Mouse (Mus musculus): Measurements from ENCODE around the gene Fryl. TPM values are rescaled to one million over a fixed set of nuclear protein-coding genes. Genes with fewer than 3 reads are reported as not detected.

Gene Fryl
- polyA plus RNA-seq, 1 experiment from 2014 or later = 35.6 TPM

GRCm38 (mm10) chr5:73157502-73157901, 98.9 kb downstream of the Fryl start:
- no peaks in the 10 kb centered on the region for H3K36me3 ChIP-seq (ENCODE audit: inconsistent target)
- H3K4me3 ChIP-seq (ENCODE audit: inconsistent target) = no peak overlapping the region
- H3K27ac ChIP-seq = no peak overlapping the region
- WGBS (ENCODE audit: missing documents) = 80% methylated on average over 6 of the region's 6 CpGs
- H3K79me2 ChIP-seq (ENCODE audit: inconsistent target) = peaks cover 32% of the 10 kb centered on the region; the same call in 1 of the 2 replicates

GRCm38 (mm10) chr5:73157009-73157408, 99.4 kb downstream of the Fryl start:
- H3K79me2 ChIP-seq (ENCODE audit: inconsistent target) = peaks cover 33% of the 10 kb centered on the region; the same call in 1 of the 2 replicates
- H3K36me3 ChIP-seq (ENCODE audit: inconsistent target) = no peaks in the 10 kb centered on the region
- no peak overlapping the region for H3K4me3 ChIP-seq (ENCODE audit: inconsistent target)
- H3K27ac ChIP-seq = no peak overlapping the region
- 98% methylated on average over 5 of the region's 5 CpGs for WGBS (ENCODE audit: missing documents)

- Histone ChIP-seq H3K36me3 (ENCODE audit: inconsistent target) (no peaks in the 10 kb centered on the region), H3K27ac (no peak overlapping the region), H3K4me3 (ENCODE audit: inconsistent target) (no peak overlapping the region), H3K79me2 (ENCODE audit: inconsistent target) (peaks cover 37% of the 10 kb centered on the region; the same call in 1 of the 2 replicates)
- WGBS (ENCODE audit: missing documents) = 95% methylated on average over 15 of the region's 15 CpGs
Measured at GRCm38 (mm10) chr5:73156226-73156926, 100.0 kb downstream of the Fryl start.

GRCm38 (mm10) chr5:73153802-73154465, 102.5 kb downstream of the Fryl start:
- WGBS (ENCODE audit: missing documents) = 95% methylated on average over 13 of the region's 14 CpGs

GRCm38 (mm10) chr5:73152206-73152605, 104.2 kb downstream of the Fryl start:
- H3K27ac ChIP-seq = no peak overlapping the region
- H3K79me2 ChIP-seq (ENCODE audit: inconsistent target) = peaks cover 27% of the 10 kb centered on the region; the same call in 1 of the 2 replicates
- peaks cover 4% of the 10 kb centered on the region; the same call in 1 of the 2 replicates for H3K36me3 ChIP-seq (ENCODE audit: inconsistent target)

More at GRCm38 (mm10) chr5:73153802-73154465, 102.5 kb downstream of the Fryl start:
- no peaks in the 10 kb centered on the region for H3K36me3 ChIP-seq (ENCODE audit: inconsistent target)
- H3K4me3 ChIP-seq (ENCODE audit: inconsistent target) = no peak overlapping the region
- H3K27ac ChIP-seq = no peak overlapping the region
- peaks cover 32% of the 10 kb centered on the region; the same call in 1 of the 2 replicates for H3K79me2 ChIP-seq (ENCODE audit: inconsistent target)

GRCm38 (mm10) chr5:73150877-73151445, 105.5 kb downstream of the Fryl start:
- H3K79me2 ChIP-seq (ENCODE audit: inconsistent target) = peaks cover 23% of the 10 kb centered on the region; the same call in 1 of the 2 replicates
- 96% methylated on average over 6 of the region's 6 CpGs for WGBS (ENCODE audit: missing documents)
- no peak overlapping the region for H3K27ac ChIP-seq
- H3K4me3 ChIP-seq (ENCODE audit: inconsistent target) = no peak overlapping the region
- peaks cover 10% of the 10 kb centered on the region; the same call in 1 of the 2 replicates for H3K36me3 ChIP-seq (ENCODE audit: inconsistent target)

More at GRCm38 (mm10) chr5:73152206-73152605, 104.2 kb downstream of the Fryl start:
- H3K4me3 ChIP-seq (ENCODE audit: inconsistent target) = no peak overlapping the region

GRCm38 (mm10) chr5:73144987-73145386, 111.4 kb downstream of the Fryl start:
- Histone ChIP-seq H3K79me2 (ENCODE audit: inconsistent target) (no peaks in the 10 kb centered on the region; the same call in 1 of the 2 replicates), H3K36me3 (ENCODE audit: inconsistent target) (peaks cover 16% of the 10 kb centered on the region; the same call in 1 of the 2 replicates), H3K27ac (no peak overlapping the region), H3K4me3 (ENCODE audit: inconsistent target) (no peak overlapping the region)
- WGBS (ENCODE audit: missing documents) = 50% methylated on average over 11 of the region's 11 CpGs

- WGBS (ENCODE audit: missing documents) = 86% methylated on average over 2 of the region's 2 CpGs
- H3K27ac ChIP-seq = no peak overlapping the region
- 0 out of 2 replicates have a peak, but pooled peaks cover 7% of the 10 kb centered on the region for H3K36me3 ChIP-seq (ENCODE audit: inconsistent target)
- no peaks in the 10 kb centered on the region for H3K79me2 ChIP-seq (ENCODE audit: inconsistent target)
- no peak overlapping the region for H3K4me3 ChIP-seq (ENCODE audit: inconsistent target)
Measured at GRCm38 (mm10) chr5:73141712-73142111, 114.7 kb downstream of the Fryl start.

GRCm38 (mm10) chr5:73141161-73141560, 115.3 kb downstream of the Fryl start:
- no peak overlapping the region for H3K4me3 ChIP-seq (ENCODE audit: inconsistent target)
- H3K27ac ChIP-seq = no peak overlapping the region
- WGBS (ENCODE audit: missing documents) = 88% methylated on average over 8 of the region's 8 CpGs
- H3K79me2 ChIP-seq (ENCODE audit: inconsistent target) = no peaks in the 10 kb centered on the region
- H3K36me3 ChIP-seq (ENCODE audit: inconsistent target) = 0 out of 2 replicates have a peak, but pooled peaks cover 6% of the 10 kb centered on the region

GRCm38 (mm10) chr5:73137561-73137960, 118.9 kb downstream of the Fryl start:
- Histone ChIP-seq H3K79me2 (ENCODE audit: inconsistent target) (no peaks in the 10 kb centered on the region), H3K36me3 (ENCODE audit: inconsistent target) (0 out of 2 replicates have a peak, but pooled peaks cover 6% of the 10 kb centered on the region), H3K27ac (no peak overlapping the region), H3K4me3 (ENCODE audit: inconsistent target) (no peak overlapping the region)
- WGBS (ENCODE audit: missing documents) = 91% methylated on average over 6 of the region's 9 CpGs

- H3K4me3 ChIP-seq (ENCODE audit: inconsistent target) = no peak overlapping the region
- no peaks in the 10 kb centered on the region for H3K79me2 ChIP-seq (ENCODE audit: inconsistent target)
- H3K27ac ChIP-seq = no peak overlapping the region
- 0 out of 2 replicates have a peak, but pooled peaks cover 3% of the 10 kb centered on the region for H3K36me3 ChIP-seq (ENCODE audit: inconsistent target)
- WGBS (ENCODE audit: missing documents) = 100% methylated on average over 2 of the region's 2 CpGs
Measured at GRCm38 (mm10) chr5:73135959-73136358, 120.5 kb downstream of the Fryl start.

GRCm38 (mm10) chr5:73135131-73135530, 121.3 kb downstream of the Fryl start:
- no peaks in the 10 kb centered on the region for H3K36me3 ChIP-seq (ENCODE audit: inconsistent target)
- 83% methylated on average over 11 of the region's 11 CpGs for whole genome bisulfite sequencing (ENCODE audit: missing documents)

GRCm38 (mm10) chr5:73133833-73134185, 122.6 kb downstream of the Fryl start:
- 47% methylated on average over 5 of the region's 5 CpGs for WGBS (ENCODE audit: missing documents)
- Histone ChIP-seq H3K27ac (no peak overlapping the region), H3K4me3 (ENCODE audit: inconsistent target) (no peak overlapping the region), H3K36me3 (ENCODE audit: inconsistent target) (0 out of 2 replicates have a peak, but pooled peaks cover 2% of the 10 kb centered on the region), H3K79me2 (ENCODE audit: inconsistent target) (no peaks in the 10 kb centered on the region)

More at GRCm38 (mm10) chr5:73135131-73135530, 121.3 kb downstream of the Fryl start:
- Histone ChIP-seq H3K4me3 (ENCODE audit: inconsistent target) (no peak overlapping the region), H3K79me2 (ENCODE audit: inconsistent target) (no peaks in the 10 kb centered on the region), H3K27ac (no peak overlapping the region)

GRCm38 (mm10) chr5:73132998-73133832, 123.2 kb downstream of the Fryl start:
- H3K27ac ChIP-seq = no peak overlapping the region
- 94% methylated on average over 26 of the region's 29 CpGs for WGBS (ENCODE audit: missing documents)
- 0 out of 2 replicates have a peak, but pooled peaks cover 6% of the 10 kb centered on the region for H3K36me3 ChIP-seq (ENCODE audit: inconsistent target)
- no peak overlapping the region for H3K4me3 ChIP-seq (ENCODE audit: inconsistent target)
- H3K79me2 ChIP-seq (ENCODE audit: inconsistent target) = no peaks in the 10 kb centered on the region

All from macrophage (primary cell).